Mouse (Mus musculus) liver, adult 2 months (tissue): ENCODE results near the gene Iqck.

ENCODE experiments used
- CTCF ChIP-seq: fragments of 200-500 bp; IDR thresholded peaks from 2 replicates; pipeline ENCODE4 v1.5.1; 2011; ENCODE audit warnings: low read depth, low read length, control low read depth
- POLR2A ChIP-seq: fragments of 200-500 bp; IDR thresholded peaks from 2 replicates; pipeline ENCODE4 v1.6.1; 2011; ENCODE audit warnings: low read length, control low read depth; ENCODE audit not compliant: insufficient read depth; ENCODE audit errors: extremely low read depth

- TF ChIP-seq CTCF (no peak), POLR2A (no peak)
Measured at GRCm38 (mm10) chr7:118898063-118898462, 42.5 kb downstream of the Iqck start.
